Mouse (Mus musculus) ovary, adult 10 weeks (tissue): ENCODE measurements around the gene Mrpl10. TPM values are rescaled to one million over a fixed set of nuclear protein-coding genes. Genes with fewer than 3 reads are reported as not detected.

Experiments
- polyA plus RNA-seq: library from polyadenylated mRNA; stranded (reverse); fragments of 350-450 nt; fragmentation: Illumina TruSeq; extraction: RNeasy Lipid Tissue Mini Kit (QIAGEN cat#74804); gene quantifications from one replicate; pipeline ENCODE4 v1.2.3, GENCODE M21; 2014

Gene Mrpl10
- polyA plus RNA-seq = 11.5 TPM

GRCm38 (mm10) chr11:97041022-97041899 is at the start of gene Mrpl10, which contains the start of gene Lrrc46:
Gene Mrpl10, plus strand, starts transcription at chr11:97041560.
Gene Lrrc46, minus strand, starts transcription at chr11:97041407.

GRCm38 (mm10) chr11:97013121-97013670 is 28.2 kb upstream of the Mrpl10 start, which contains the start of gene Sp6:
Gene Sp6, plus strand, starts transcription at chr11:97013394.

GRCm38 (mm10) chr11:97029686-97030417 is 11.5 kb upstream of the Mrpl10 start, which contains the start of gene Scrn2:
Gene Scrn2, plus strand, starts transcription at chr11:97029938.

GRCm38 (mm10) chr11:97050216-97050943 is 9.0 kb downstream of the Mrpl10 start, which contains the start of gene Osbpl7:
Gene Osbpl7, plus strand, starts transcription at chr11:97050628.

Other genes with a start within 250 kb of the Mrpl10 start
- gene Nfe2l1, start 211.6 kb upstream of the Mrpl10 start, polyA plus RNA-seq = 89.7 TPM
- gene Copz2, start 191.7 kb upstream of the Mrpl10 start, polyA plus RNA-seq = 12.9 TPM
- gene Cdk5rap3, start 125.1 kb upstream of the Mrpl10 start, polyA plus RNA-seq = 18.0 TPM
- gene Prr15l, start 113.5 kb upstream of the Mrpl10 start, polyA plus RNA-seq = 1.3 TPM
- 9.2 TPM for gene Pnpo, start 97.6 kb upstream of the Mrpl10 start, polyA plus RNA-seq
- gene Sp2, start 58.6 kb upstream of the Mrpl10 start, polyA plus RNA-seq = 5.3 TPM
- gene Sp6, start 28.2 kb upstream of the Mrpl10 start, polyA plus RNA-seq = not detected
- not detected for gene Scrn2, start 11.6 kb upstream of the Mrpl10 start, polyA plus RNA-seq
- 0.48 TPM for gene Lrrc46, start 153 bp upstream of the Mrpl10 start, polyA plus RNA-seq
- not detected for gene Osbpl7, start 9.1 kb downstream of the Mrpl10 start, polyA plus RNA-seq
- not detected for gene Tbx21, start 73.8 kb downstream of the Mrpl10 start, polyA plus RNA-seq
- not detected for gene Tbkbp1, start 109.9 kb downstream of the Mrpl10 start, polyA plus RNA-seq
- 205 TPM for gene Kpnb1, start 146.3 kb downstream of the Mrpl10 start, polyA plus RNA-seq
- 136 TPM for gene Npepps, start 239.1 kb downstream of the Mrpl10 start, polyA plus RNA-seq